Mouse (Mus musculus) megakaryocyte, embryonic 14.5 days (primary cell): ENCODE measurements around the gene Pik3c2b. TPM values are rescaled to one million over a fixed set of nuclear protein-coding genes. Genes with fewer than 3 reads are reported as not detected.
A peak's percentile ranks its signal among the peaks of the same experiment; 100 is the strongest.

Experiments used
- H3K27me3 ChIP-seq: replicated peaks from 2 replicates; pipeline ENCODE3; 2012; ENCODE audit warnings: inconsistent platforms
- H3K36me3 ChIP-seq: replicated peaks from 2 replicates; pipeline ENCODE3; 2012; ENCODE audit warnings: low read length, inconsistent platforms, mixed read lengths
- H3K4me1 ChIP-seq: 2 replicates; pipeline ENCODE4 v1.6.1; 2012; ENCODE audit warnings: inconsistent platforms
- H3K4me3 ChIP-seq: replicated peaks from 2 replicates; pipeline ENCODE3; 2012; ENCODE audit warnings: moderate library complexity, mild to moderate bottlenecking, inconsistent platforms
- H3K9me3 ChIP-seq: 2 replicates; pipeline ENCODE4 v1.6.1; 2012; ENCODE audit warnings: inconsistent platforms
- FLI1 ChIP-seq: IDR thresholded peaks from 2 replicates; pipeline ENCODE4 v1.6.1; 2012; ENCODE audit warnings: low read length, inconsistent platforms, mixed read lengths
- GATA1 ChIP-seq: IDR thresholded peaks from 3 replicates; pipeline ENCODE4 v1.6.1; 2012; ENCODE audit warnings: mixed read lengths, low read length, inconsistent platforms, borderline replicate concordance
- polyA plus RNA-seq: library from polyadenylated mRNA; stranded (reverse); fragments of >175 nt; gene quantifications from 2 replicates; pipeline ENCODE4 v1.2.3, GENCODE M21; 2012; ENCODE audit warnings: low replicate concordance; ENCODE audit not compliant: insufficient read depth

Pik3c2b gene
- polyA plus RNA-seq, 1 experiment, result 0.56 TPM

DNA sequence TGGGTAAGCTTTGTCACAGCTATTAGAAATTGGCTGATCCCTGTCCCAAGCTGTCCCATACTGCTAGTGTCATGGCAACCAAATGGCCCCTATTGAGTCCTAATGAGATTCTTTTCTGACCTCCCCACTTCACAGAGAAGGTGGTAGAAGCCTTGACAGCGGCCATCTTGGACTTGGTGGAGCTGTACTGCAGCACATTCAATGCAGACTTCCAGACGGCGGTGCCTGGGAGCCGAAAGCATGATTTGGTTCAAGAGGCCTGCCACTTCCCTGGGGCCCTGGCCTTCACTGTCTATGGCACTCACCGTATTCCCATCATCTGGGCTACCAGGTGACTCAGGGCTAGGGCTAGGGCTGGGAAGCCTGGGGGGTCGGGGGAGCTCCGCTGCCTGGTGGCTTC, 34.0 kb downstream of the Pik3c2b start:
- peaks cover 53% of the 10 kb centered on the region for H3K4me1 ChIP-seq
- H3K9me3 ChIP-seq, result 0 out of 2 replicates have a peak, but pooled peaks cover 7% of the 10 kb centered on the region
- peaks cover 69% of the 10 kb centered on the region for H3K36me3 ChIP-seq
- TF ChIP-seq FLI1, result no peak
- no peak for TF ChIP-seq GATA1
- H3K27me3 ChIP-seq, result peaks cover 79% of the 10 kb centered on the region
- no peak overlapping the region for H3K4me3 ChIP-seq

DNA sequence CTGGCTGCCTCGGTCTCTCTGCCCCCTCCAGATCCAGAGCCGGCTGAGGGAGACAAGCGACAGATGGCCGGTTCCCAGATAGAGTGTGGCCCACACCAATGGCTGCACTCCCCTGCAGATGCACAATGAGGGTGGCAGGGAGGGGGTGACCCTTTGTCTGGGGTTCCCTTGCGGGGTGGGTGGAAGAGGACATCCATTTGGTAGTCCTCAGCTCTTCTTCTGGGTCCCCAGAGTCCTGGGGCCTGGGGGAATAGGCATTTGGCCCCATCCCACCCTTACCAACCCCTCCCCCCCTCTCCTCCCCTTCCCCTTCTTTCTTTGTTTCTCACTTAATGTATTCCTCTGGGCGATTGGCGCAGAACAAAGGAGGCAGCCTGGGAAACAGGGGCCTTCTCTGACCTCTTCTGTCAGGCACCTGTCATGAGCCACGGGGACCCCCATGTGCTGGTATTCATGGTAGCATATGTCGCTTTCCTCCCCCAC, 34.7 kb downstream of the Pik3c2b start:
- peaks cover 69% of the 10 kb centered on the region for H3K36me3 ChIP-seq
- TF ChIP-seq GATA1 (no peak), FLI1 (no peak)
- H3K27me3 ChIP-seq, result peaks cover 80% of the 10 kb centered on the region
- H3K9me3 ChIP-seq, result 0 out of 2 replicates have a peak, but pooled peaks cover 7% of the 10 kb centered on the region
- H3K4me1 ChIP-seq, result peaks cover 55% of the 10 kb centered on the region
- H3K4me3 ChIP-seq, result no peak overlapping the region

- H3K4me1 ChIP-seq, result peaks cover 55% of the 10 kb centered on the region
Measured at GRCm38 (mm10) chr1:133080717-133081116, 35.2 kb downstream of the Pik3c2b start.

DNA sequence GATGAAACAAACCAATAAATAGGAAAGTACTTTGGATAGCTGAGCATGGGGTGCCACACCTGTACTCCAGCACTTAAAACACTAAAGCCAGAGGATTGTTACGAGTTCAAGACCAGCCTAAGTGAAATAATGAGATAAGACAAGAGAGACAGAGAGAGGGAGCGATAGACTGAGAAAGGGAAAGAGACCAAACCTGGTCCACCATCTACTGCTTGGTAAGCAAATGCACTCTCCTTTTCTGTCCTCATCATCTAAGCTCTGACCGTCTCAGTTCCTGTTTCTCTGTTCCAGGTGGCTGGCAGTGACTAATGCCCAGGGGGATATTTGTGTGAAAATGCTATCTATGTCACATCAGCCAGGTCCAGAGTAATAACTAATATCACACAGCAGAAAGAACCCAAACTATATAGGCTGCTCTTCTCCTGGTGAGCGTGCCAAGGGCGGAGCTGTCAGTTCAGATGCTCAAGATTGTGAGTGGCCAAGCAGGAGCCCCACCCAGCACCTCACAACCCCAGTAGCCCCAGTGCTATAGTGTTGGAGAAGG, 37.6 kb downstream of the Pik3c2b start:
- no peak for TF ChIP-seq FLI1
- no peak for TF ChIP-seq GATA1
- Histone ChIP-seq H3K9me3 (0 out of 2 replicates have a peak, but pooled peaks cover 7% of the 10 kb centered on the region), H3K36me3 (peaks cover 76% of the 10 kb centered on the region), H3K4me1 (peaks cover 46% of the 10 kb centered on the region), H3K27me3 (peaks cover 71% of the 10 kb centered on the region), H3K4me3 (no peak overlapping the region)

More at GRCm38 (mm10) chr1:133080717-133081116, 35.2 kb downstream of the Pik3c2b start:
- Histone ChIP-seq H3K36me3 (peaks cover 72% of the 10 kb centered on the region), H3K27me3 (peaks cover 83% of the 10 kb centered on the region), H3K4me3 (no peak overlapping the region), H3K9me3 (0 out of 2 replicates have a peak, but pooled peaks cover 7% of the 10 kb centered on the region)
- no peak for TF ChIP-seq FLI1
- TF ChIP-seq GATA1, result no peak

DNA sequence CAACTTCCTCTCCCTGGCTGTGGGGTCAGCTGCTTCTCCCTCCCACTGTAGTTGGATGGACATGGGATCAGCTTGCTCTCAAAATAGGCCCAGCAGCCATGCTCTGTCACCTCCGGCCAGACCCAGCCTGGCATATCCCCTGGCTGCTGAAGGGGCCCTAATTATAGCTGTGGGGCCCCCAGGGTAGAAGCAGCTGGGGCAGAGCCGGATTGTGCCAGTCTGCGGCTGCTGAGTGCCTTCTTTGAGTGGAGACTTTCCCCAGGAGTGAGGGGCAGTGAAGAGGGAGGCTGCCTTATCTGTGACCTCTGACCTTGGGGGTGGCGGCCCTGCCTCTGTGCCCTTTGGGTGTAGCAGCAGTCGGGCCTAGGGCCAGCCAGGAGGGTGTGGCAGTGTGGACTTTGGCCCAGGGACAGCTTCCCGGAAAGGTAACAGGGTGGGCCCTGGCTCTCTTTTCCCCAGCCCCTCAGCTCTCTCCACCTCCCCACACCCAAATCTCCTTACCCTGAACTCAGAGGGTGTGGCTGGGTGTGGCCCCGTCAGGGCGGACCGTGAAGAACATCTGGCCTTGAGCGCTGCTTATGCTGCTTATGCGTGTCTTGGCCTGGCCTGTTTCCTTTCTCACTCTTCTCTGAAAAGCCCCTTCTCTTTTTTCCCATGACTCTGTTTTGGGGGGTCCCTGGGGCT, 38.6 kb downstream of the Pik3c2b start:
- peaks cover 45% of the 10 kb centered on the region for H3K4me1 ChIP-seq
- peaks cover 68% of the 10 kb centered on the region for H3K27me3 ChIP-seq
- 0 out of 2 replicates have a peak, but pooled peaks cover 6% of the 10 kb centered on the region for H3K9me3 ChIP-seq
- H3K4me3 ChIP-seq, result peak overlapping the region; percentile 64
- H3K36me3 ChIP-seq, result peaks cover 80% of the 10 kb centered on the region
- TF ChIP-seq GATA1, result no peak
- TF ChIP-seq FLI1, result no peak

- TF ChIP-seq GATA1 (no peak), FLI1 (no peak)
- peaks cover 79% of the 10 kb centered on the region for H3K36me3 ChIP-seq
- H3K4me1 ChIP-seq, result peaks cover 48% of the 10 kb centered on the region
- peaks cover 64% of the 10 kb centered on the region for H3K27me3 ChIP-seq
- no peak overlapping the region for H3K4me3 ChIP-seq
- no peaks in the 10 kb centered on the region for H3K9me3 ChIP-seq
Measured at GRCm38 (mm10) chr1:133084708-133085416, 39.4 kb downstream of the Pik3c2b start.

DNA sequence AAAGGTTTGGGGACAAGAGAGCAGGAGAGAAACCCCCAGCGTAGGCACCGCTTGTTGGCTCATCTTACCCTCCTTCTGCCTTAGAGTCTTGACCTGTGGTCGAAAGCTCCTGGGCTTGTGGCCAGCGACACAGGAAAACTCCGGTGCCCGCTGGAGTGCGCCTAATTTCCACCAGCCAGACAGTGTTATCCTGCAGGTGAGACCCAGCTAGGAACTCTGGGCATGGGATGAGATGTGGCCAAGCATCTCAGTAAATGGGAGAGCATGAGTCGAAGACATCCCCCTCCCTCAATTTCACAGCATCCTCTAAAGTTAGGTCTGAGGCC, 39.9 kb downstream of the Pik3c2b start:
- no peaks in the 10 kb centered on the region for H3K9me3 ChIP-seq
- H3K27me3 ChIP-seq, result peaks cover 64% of the 10 kb centered on the region
- peaks cover 81% of the 10 kb centered on the region for H3K36me3 ChIP-seq
- H3K4me3 ChIP-seq, result no peak overlapping the region
- peaks cover 49% of the 10 kb centered on the region for H3K4me1 ChIP-seq
- TF ChIP-seq GATA1 (no peak), FLI1 (no peak)

DNA sequence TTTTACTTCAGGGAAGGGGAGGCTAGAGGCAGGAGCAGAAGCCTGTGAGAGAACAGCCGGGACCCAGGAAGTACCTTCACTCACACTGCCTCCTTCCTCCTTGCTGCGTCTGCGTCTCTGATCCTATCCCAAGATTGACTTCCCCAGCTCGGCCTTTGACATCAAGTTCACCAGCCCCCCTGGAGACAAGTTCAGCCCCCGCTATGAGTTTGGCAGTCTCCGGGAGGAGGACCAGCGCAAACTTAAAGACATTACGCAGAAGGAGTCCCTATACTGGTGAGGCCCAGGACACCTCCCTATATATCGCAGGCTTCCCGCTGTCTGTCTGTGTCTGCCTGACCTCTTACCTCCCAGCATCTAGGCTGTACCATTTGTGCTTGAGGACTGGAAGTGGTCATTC, 41.3 kb downstream of the Pik3c2b start:
- Histone ChIP-seq H3K36me3 (peaks cover 84% of the 10 kb centered on the region), H3K27me3 (peaks cover 68% of the 10 kb centered on the region), H3K9me3 (no peaks in the 10 kb centered on the region), H3K4me3 (no peak overlapping the region), H3K4me1 (peaks cover 49% of the 10 kb centered on the region)
- TF ChIP-seq FLI1, result no peak
- TF ChIP-seq GATA1, result no peak

DNA sequence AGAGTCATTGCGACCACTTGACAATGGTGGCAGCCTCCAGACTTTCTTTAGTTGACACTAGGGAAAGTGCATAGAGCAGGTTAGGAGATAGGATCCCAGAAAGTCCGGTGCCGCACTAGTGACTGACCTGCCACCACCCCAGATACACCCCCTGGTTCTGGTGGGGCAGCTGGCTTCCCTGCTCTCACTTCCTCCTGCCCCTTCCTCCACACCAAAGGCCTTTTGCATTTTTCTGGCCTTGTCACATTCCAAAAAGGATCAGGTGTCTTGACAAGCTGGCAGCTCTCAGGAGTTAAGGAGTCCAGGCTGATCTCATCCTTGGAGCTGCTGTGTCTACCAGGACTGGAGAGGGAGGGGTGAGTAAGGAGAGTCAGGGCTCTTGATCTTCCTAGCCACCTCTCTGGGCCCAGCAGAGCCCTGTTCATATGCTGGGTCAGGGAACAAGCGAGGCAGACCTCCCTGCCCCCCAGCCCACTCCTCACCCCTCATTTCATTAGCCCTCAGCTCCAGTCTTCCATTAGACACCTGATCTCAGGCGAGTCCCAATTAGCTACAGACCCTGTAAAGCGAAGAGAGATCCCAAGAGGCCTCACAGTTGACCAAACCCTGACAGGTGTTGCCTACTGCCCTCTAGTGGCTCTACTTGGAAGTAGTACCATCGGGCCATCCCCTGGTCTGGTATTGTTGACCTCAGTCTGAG, 41.9 kb downstream of the Pik3c2b start:
- H3K4me3 ChIP-seq, result no peak overlapping the region
- H3K9me3 ChIP-seq, result no peaks in the 10 kb centered on the region
- H3K4me1 ChIP-seq, result peaks cover 54% of the 10 kb centered on the region
- peaks cover 84% of the 10 kb centered on the region for H3K36me3 ChIP-seq
- H3K27me3 ChIP-seq, result peaks cover 68% of the 10 kb centered on the region
- TF ChIP-seq GATA1 (no peak), FLI1 (no peak)
